Mouse (Mus musculus): ENCODE data around the gene Ccdc39.

DNA sequence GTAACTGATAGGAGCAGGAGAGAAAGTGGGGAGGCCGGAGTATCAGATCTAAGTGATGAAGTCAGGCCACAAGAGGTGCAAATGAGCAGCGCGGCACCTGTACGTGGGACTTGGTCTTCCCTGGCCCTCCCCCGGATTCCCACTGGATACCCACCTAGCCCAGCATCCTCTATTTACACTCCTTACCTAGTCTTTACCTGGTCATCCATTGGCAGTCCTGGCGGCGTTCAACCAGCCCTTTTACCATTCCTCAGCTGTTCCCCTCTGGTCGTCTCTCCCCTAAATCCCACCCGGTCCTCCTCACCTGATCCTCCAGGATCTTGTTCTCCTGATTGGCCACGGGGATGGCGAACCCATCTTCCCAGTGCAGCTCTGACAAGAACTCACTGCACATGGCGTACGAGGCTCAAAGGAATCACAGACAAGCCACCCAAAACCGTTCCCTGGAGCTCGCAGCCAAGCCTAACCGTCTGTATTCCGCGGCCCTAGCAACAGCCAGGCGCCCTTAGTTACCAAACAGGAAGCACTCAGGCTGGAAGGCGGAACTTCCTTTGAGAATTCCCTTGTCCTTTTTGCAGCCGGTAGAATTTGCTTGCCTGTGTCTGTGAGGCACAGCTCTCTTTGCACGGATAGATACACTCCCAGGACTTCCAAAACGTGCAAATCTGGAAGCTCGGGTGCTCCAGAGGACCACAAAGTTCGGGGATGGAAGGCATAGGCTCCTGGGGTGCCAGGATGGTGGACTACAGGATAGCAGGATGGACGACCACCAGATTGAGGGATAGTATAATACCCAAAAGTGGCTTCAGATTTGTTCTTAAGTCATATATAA, at the start of gene Ccdc39:
- no peak for TF ChIP-seq CTCF (IDR thresholded peaks at IDR 0.05; ENCODE audit: borderline replicate concordance, control insufficient read depth, extremely low read depth, insufficient read depth, low read length, poor library complexity)
- TF ChIP-seq POLR2A (IDR thresholded peaks at IDR 0.05; ENCODE audit: control insufficient read depth, extremely low read depth, insufficient read depth, low read length, poor library complexity): no peak
